Mouse (Mus musculus) testis, adult 2 months (tissue): Measurements from ENCODE around the gene Tex52. TPM values are rescaled to one million over a fixed set of nuclear protein-coding genes. Genes with fewer than 3 reads are reported as not detected.
"Not testable (repeated sequence)": the region's sequence is repeated elsewhere in the genome, so short reads cannot be mapped to it uniquely, and the experiment has no call there.

Source experiments
- H3K27ac ChIP-seq: fragments of 200-500 bp; 2 replicates; pipeline ENCODE4 v1.5.1; 2012; ENCODE audit warnings: low read depth, low read length; ENCODE audit not compliant: control insufficient read depth, insufficient read depth
- H3K27me3 ChIP-seq: fragments of 200-500 bp; 2 replicates; pipeline ENCODE4 v1.6.1; 2012; ENCODE audit warnings: mild to moderate bottlenecking, low read length, moderate library complexity; ENCODE audit not compliant: control insufficient read depth, insufficient read depth
- H3K36me3 ChIP-seq: fragments of 200-500 bp; 2 replicates; pipeline ENCODE4 v1.6.1; 2012; ENCODE audit warnings: mild to moderate bottlenecking, low read length; ENCODE audit not compliant: control insufficient read depth, insufficient read depth
- H3K4me1 ChIP-seq: fragments of 200-500 bp; 2 replicates; pipeline ENCODE4 v1.6.1; 2012; ENCODE audit warnings: low read length; ENCODE audit not compliant: control insufficient read depth, insufficient read depth
- H3K4me3 ChIP-seq: fragments of 200-500 bp; 2 replicates; pipeline ENCODE4 v1.5.1; 2012; ENCODE audit warnings: low read depth, mild to moderate bottlenecking, low read length, moderate library complexity, mixed read lengths; ENCODE audit not compliant: control insufficient read depth
- CTCF ChIP-seq: fragments of 200-500 bp; IDR thresholded peaks from 2 replicates; pipeline ENCODE4 v1.5.1; 2012; ENCODE audit warnings: low read depth, mild to moderate bottlenecking, inconsistent platforms, low read length, moderate library complexity; ENCODE audit not compliant: control insufficient read depth, insufficient read depth, insufficient replicate concordance
- POLR2A ChIP-seq: fragments of 200-500 bp; IDR thresholded peaks from 2 replicates; pipeline ENCODE4 v1.6.1; 2012; ENCODE audit warnings: low read depth, mild to moderate bottlenecking, inconsistent platforms, low read length, moderate library complexity; ENCODE audit not compliant: control insufficient read depth
- polyA plus RNA-seq: library from polyadenylated mRNA; depleted of rRNA; stranded (reverse); fragments of >200 nt; gene quantifications from 2 replicates; pipeline ENCODE4 v1.2.3, GENCODE M21; 2012

The Tex52 gene
- polyA plus RNA-seq, 1 experiment: 44.5 TPM

- no peak for TF ChIP-seq CTCF
- no peak for TF ChIP-seq POLR2A
- peak overlapping the region; percentile 40 for H3K27ac ChIP-seq
- no peaks in the 10 kb centered on the region; the same call in 1 of the 2 replicates for H3K36me3 ChIP-seq
- peaks cover 4% of the 10 kb centered on the region for H3K4me1 ChIP-seq
- H3K27me3 ChIP-seq: no peaks in the 10 kb centered on the region
- H3K4me3 ChIP-seq: peak overlapping the region; percentile 83
Observed at GRCm38 (mm10) chr6:128363007-128363825, 12.0 kb upstream of the Tex52 start.

- H3K27ac ChIP-seq: no peak overlapping the region
- no peak overlapping the region for H3K4me3 ChIP-seq
- peaks cover 4% of the 10 kb centered on the region for H3K4me1 ChIP-seq
- TF ChIP-seq POLR2A (no peak), CTCF (no peak)
- H3K27me3 ChIP-seq: no peaks in the 10 kb centered on the region
- no peaks in the 10 kb centered on the region; the same call in 1 of the 2 replicates for H3K36me3 ChIP-seq
Observed at GRCm38 (mm10) chr6:128364721-128365120, 10.5 kb upstream of the Tex52 start.

- no peaks in the 10 kb centered on the region for H3K27me3 ChIP-seq
- no peak overlapping the region for H3K27ac ChIP-seq
- TF ChIP-seq CTCF: no peak
- TF ChIP-seq POLR2A: no peak
- H3K36me3 ChIP-seq: no peaks in the 10 kb centered on the region; the same call in none of the 2 replicates
- peaks cover 4% of the 10 kb centered on the region for H3K4me1 ChIP-seq
- no peak overlapping the region for H3K4me3 ChIP-seq
Observed at GRCm38 (mm10) chr6:128366466-128366865, 8.8 kb upstream of the Tex52 start.

GRCm38 (mm10) chr6:128370040-128370439 is 5.2 kb upstream of the Tex52 start:
- Histone ChIP-seq H3K4me1 (no peaks in the 10 kb centered on the region; the same call in 1 of the 2 replicates), H3K4me3 (no peak overlapping the region), H3K36me3 (no peaks in the 10 kb centered on the region; the same call in none of the 2 replicates), H3K27ac (no peak overlapping the region), H3K27me3 (no peaks in the 10 kb centered on the region)
- TF ChIP-seq POLR2A (no peak), CTCF (no peak)

- H3K27ac ChIP-seq: no peak overlapping the region
- H3K27me3 ChIP-seq: no peaks in the 10 kb centered on the region
- H3K36me3 ChIP-seq: no peaks in the 10 kb centered on the region
- H3K4me1 ChIP-seq: peaks cover 2% of the 10 kb centered on the region; the same call in 1 of the 2 replicates
- no peak for TF ChIP-seq POLR2A
- TF ChIP-seq CTCF: no peak
- H3K4me3 ChIP-seq: peak overlapping the region; percentile 58
Observed at GRCm38 (mm10) chr6:128376371-128377085, 1.3 kb downstream of the Tex52 start.

- Histone ChIP-seq H3K27ac (no peak overlapping the region), H3K4me3 (no peak overlapping the region; the same call in 1 of the 2 replicates)
- TF ChIP-seq CTCF: no peak
- TF ChIP-seq POLR2A: no peak
Observed at GRCm38 (mm10) chr6:128379636-128380035, 4.4 kb downstream of the Tex52 start.

GRCm38 (mm10) chr6:128380594-128381167 is 5.4 kb downstream of the Tex52 start:
- not testable (repeated sequence) for H3K4me3 ChIP-seq

More at GRCm38 (mm10) chr6:128379636-128380035, 4.4 kb downstream of the Tex52 start:
- Histone ChIP-seq H3K4me1 (peaks cover 2% of the 10 kb centered on the region; the same call in 1 of the 2 replicates), H3K36me3 (no peaks in the 10 kb centered on the region), H3K27me3 (no peaks in the 10 kb centered on the region)

More at GRCm38 (mm10) chr6:128380594-128381167, 5.4 kb downstream of the Tex52 start:
- H3K27ac ChIP-seq, H3K4me1 ChIP-seq, H3K36me3 ChIP-seq, H3K27me3 ChIP-seq: not testable (repeated sequence)
